Mouse (Mus musculus) embryonic fibroblast, embryonic 13.5 days (primary cell): ENCODE measurements around the gene Enox1. TPM values are rescaled to one million over a fixed set of nuclear protein-coding genes. Genes with fewer than 3 reads are reported as not detected.

Source experiments
- H3K27ac ChIP-seq: 2 replicates; pipeline ENCODE4 v1.5.1; 2012; ENCODE audit warnings: low read length, control low read depth, inconsistent platforms; ENCODE audit not compliant: insufficient read depth
- H3K4me1 ChIP-seq: 2 replicates; pipeline ENCODE4 v1.6.1; 2011; ENCODE audit warnings: low read length; ENCODE audit not compliant: control insufficient read depth, insufficient read depth
- H3K4me3 ChIP-seq: 2 replicates; pipeline ENCODE4 v1.5.1; 2011; ENCODE audit warnings: mild to moderate bottlenecking, control low read depth, low read length; ENCODE audit not compliant: insufficient read depth
- CTCF ChIP-seq: IDR thresholded peaks from 2 replicates; pipeline ENCODE4 v1.5.1; 2011; ENCODE audit warnings: mild to moderate bottlenecking, control low read depth, low read length, moderate library complexity, borderline replicate concordance; ENCODE audit not compliant: insufficient read depth
- POLR2A ChIP-seq: IDR thresholded peaks from 2 replicates; pipeline ENCODE4 v1.6.1; 2011; ENCODE audit warnings: low read depth, mild to moderate bottlenecking, control low read depth, low read length, moderate library complexity
- polyA plus RNA-seq: library from polyadenylated mRNA; stranded (reverse); fragments of >200 nt; gene quantifications from 2 replicates; pipeline ENCODE4 v1.2.4, GENCODE M21; 2011; ENCODE audit warnings: low read depth; ENCODE audit not compliant: missing spikeins, insufficient read length

Gene Enox1
- polyA plus RNA-seq, 1 experiment, result 7.0 TPM

DNA sequence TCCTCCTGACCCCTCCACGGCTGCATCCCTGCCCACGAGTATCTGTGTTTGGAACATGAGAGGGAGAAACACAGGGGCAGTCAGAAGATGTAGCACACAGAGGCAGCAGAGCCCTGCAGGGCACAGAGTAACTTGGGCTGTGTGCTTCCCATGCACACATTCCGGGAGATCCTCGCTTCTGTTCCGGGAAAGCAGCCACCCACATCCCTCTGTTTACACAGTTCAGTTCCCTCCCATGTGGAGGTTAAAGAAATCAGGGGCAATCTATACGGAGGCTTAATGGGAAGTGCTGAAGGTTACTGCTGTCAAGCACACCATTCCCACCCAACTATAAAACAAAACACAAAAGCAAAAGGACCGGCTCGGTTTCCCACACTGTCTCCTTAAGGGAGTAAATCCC is 516.6 kb downstream of the Enox1 start:
- Histone ChIP-seq H3K4me1 (no peaks in the 10 kb centered on the region), H3K27ac (no peak overlapping the region), H3K4me3 (no peak overlapping the region)
- TF ChIP-seq POLR2A, result no peak
- TF ChIP-seq CTCF, result no peak

DNA sequence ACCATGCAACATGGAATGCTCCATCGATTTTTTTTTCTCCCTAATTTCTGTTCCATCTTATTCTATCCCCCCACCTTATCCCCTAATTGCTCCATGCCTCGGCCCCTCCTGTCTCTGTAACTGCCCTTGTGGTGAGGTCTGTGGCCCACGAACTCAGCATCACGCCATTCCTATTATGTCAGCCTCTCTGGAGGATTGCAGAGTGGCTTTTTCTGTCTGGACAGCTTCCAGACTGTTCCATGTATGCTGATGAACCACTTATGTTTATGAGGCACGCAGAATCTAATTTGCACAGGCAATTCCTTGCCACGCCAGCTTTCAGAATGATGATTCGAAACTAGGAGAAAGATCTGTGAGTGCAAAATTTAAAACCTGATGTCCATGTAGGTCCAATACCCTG is 521.4 kb downstream of the Enox1 start:
- Histone ChIP-seq H3K4me3 (no peak overlapping the region), H3K4me1 (no peaks in the 10 kb centered on the region), H3K27ac (no peak overlapping the region)
- TF ChIP-seq CTCF (no peak), POLR2A (no peak)

DNA sequence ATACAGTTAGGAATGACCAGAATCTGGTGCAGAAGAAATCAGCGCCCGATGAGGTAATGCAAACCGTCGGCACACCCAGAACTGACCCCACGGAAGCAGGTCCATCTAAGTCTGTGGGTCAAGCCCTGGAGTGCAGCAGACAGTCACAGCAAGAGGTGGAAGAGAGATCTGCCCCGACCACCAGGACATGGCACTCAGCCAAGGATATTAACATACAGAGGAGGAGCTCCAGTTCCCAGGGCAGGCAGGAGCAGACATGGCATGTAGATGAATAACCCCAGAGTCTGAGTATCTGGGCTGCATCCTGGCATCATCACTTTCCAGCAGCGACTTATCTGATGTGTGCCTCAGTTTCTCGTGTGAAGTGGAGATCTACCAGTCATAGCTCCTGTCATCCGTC is 523.3 kb downstream of the Enox1 start:
- no peak for TF ChIP-seq CTCF
- TF ChIP-seq POLR2A, result no peak
- no peaks in the 10 kb centered on the region for H3K4me1 ChIP-seq

DNA sequence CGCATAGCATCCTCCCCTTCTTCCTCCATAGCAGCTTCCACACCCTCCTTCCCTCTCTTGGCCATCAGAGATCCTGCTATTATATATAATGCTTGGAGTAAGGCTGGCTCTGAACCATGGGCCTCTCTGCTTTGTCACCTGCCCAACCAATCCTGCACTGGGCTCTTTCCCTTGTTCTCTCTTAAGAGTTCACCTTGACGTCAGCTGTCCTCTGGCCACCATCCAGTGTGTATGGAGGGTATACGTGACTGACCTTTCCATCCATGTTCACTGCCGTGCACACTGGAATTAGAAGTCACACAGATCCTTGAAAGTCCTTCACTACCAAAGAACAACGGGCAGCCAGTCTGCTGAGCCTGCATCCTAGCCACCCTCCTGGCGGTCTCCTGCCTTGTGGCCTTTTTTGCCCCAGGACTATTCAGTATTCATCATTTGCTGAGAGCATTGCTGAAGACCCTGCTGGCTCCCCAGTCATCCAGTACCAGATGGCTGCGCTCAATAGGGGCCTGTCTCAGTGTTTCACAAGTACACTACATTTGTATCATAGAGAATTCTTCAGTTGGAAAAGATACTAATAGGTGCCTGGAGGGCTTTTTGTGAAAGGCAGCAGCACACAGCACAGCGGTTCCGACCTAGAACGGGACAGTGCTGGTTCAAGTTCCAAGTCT is 526.5 kb downstream of the Enox1 start:
- TF ChIP-seq POLR2A (no peak), CTCF (no peak)
- H3K4me3 ChIP-seq, result no peak overlapping the region
- H3K27ac ChIP-seq, result no peak overlapping the region
- H3K4me1 ChIP-seq, result no peaks in the 10 kb centered on the region

More for the DNA sequence above, 523.3 kb downstream of the Enox1 start:
- Histone ChIP-seq H3K27ac (no peak overlapping the region), H3K4me3 (no peak overlapping the region)

DNA sequence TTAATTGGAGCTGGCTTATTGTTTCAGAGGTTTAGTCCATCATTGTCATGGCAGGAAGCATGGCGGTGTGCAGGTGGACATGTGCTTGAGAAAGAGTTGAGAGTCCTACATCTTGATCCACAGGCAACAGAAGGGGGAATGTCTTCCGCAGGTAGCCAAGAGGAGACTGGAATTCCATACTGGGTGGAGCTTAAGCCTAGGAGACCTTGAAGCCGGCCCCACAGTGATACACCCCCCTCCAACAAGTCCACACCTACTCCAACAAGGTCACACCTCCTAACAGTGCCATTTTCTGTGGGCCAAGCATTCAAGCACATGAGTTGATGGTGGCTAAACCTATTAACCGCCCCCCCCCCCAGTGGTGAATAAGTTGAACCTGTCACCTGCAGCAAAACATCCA is 533.3 kb downstream of the Enox1 start:
- H3K4me1 ChIP-seq, result no peaks in the 10 kb centered on the region
- TF ChIP-seq POLR2A, result no peak
- TF ChIP-seq CTCF, result no peak
- no peak overlapping the region for H3K4me3 ChIP-seq
- H3K27ac ChIP-seq, result no peak overlapping the region

DNA sequence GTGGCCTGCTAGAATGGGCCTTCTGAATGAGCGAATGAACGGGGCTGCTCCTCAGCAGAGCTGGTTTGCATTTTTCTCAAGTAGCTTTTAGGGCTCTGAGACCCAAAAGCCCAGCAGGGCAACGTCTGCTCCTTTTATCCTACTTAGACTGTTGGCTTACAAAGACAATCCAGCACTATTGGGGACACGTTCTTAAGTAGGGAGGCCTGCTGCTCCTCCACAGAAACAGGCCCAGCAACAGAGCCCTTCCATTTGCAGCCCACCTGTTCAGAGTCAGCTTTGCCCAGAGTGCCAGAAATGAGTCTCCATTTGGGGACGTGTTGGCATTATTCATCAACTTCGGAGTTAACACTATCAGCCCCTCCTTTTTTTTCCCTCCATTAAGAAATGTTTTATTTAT is 548.4 kb downstream of the Enox1 start:
- no peaks in the 10 kb centered on the region for H3K4me1 ChIP-seq
- no peak overlapping the region for H3K27ac ChIP-seq
- TF ChIP-seq CTCF (no peak), POLR2A (no peak)
- no peak overlapping the region for H3K4me3 ChIP-seq

DNA sequence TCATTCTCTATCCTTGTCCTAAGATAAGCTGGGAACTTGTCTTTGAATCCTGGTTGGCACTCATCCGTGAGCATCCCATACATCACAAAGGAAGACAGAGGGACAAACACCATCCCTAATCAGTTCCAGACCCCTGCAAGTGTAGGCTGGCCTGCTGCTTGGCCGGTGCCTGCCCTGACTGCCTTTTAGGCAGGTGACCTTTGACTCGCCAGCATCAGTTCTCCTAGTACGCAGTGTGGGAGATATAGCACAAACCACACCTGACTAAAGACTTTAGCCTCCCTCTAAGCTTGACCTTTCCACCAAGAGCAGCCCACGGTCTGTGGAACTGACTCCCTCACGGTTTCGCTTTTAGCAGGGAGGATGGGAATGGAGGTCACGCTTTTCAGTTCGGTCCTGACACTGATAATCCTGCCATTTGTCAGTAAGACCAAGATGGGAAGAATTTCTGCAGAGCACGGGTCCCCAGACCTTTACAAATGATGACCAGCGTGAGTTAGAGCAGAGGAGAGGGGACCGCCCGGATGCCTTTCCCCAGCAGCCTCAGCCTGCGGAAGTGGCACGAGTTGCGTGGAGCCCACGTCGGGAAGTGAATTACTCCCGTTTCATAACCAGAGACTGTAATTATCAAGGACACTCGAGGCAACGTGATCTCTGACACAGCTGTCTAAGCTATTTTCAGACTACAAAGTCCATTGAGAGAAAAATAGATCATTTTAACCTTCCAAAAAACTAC is 550.1 kb downstream of the Enox1 start:
- Histone ChIP-seq H3K4me3 (no peak overlapping the region), H3K27ac (no peak overlapping the region), H3K4me1 (no peaks in the 10 kb centered on the region)
- TF ChIP-seq POLR2A, result no peak
- TF ChIP-seq CTCF, result no peak

DNA sequence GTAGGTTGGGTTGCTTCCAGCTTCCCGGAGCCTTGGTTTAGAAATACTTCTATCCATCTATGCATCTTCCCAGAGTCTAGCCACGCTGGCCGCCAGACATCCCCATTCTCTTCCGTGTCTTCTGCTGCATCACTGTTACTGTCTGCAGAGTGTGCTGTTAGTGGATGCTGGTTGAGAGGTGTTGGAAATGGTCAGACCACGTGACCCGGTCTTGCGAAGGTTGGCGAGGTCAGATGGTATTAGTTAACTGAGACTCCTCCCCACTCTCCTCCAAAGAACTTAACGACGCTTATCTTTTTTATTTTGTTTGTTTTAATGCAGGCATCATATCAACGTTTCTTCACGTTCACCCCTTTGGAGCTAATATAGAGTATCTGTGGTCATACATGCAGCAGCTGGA is 550.7 kb downstream of the Enox1 start:
- no peak for TF ChIP-seq POLR2A
- no peak for TF ChIP-seq CTCF
- no peak overlapping the region for H3K27ac ChIP-seq
- H3K4me1 ChIP-seq, result no peaks in the 10 kb centered on the region
- no peak overlapping the region for H3K4me3 ChIP-seq

DNA sequence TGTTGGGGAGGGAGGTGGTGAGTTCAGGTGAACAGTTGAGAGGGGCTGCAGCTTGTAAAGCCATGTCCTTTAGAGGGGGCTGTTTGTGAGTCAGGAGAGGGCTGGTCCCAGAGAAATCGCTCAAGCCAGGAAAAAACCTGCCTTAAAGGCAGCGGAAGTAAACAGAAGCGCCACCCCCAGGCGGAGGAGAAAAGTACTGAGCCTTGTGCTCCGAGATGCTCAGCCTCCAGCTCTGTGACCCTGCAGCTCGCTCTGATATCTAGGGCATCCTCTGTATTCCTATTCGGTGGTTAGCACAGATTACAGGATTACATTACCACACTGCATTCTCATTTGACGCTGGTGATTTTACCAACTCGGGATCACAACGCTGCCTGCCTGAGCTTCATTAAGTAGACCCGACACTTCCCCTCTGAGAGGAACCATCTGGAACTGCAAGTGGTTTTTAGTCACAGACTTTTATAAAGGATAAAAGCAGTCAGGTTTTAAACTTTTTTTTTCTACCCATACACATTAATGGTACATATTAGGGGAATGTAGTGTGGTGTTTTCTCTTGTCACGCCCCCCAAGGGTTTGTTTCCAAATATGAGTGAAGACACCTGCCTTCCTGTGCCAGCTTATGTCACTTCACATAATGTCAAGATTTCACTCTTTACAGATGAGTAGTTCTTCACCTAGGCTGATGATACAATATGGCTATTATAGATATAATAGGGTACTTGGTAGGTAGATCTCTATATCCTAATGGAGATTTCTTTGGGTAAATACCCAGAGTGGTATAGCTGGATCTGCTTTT is 552.0 kb downstream of the Enox1 start:
- Histone ChIP-seq H3K4me3 (no peak overlapping the region), H3K4me1 (no peaks in the 10 kb centered on the region)

DNA sequence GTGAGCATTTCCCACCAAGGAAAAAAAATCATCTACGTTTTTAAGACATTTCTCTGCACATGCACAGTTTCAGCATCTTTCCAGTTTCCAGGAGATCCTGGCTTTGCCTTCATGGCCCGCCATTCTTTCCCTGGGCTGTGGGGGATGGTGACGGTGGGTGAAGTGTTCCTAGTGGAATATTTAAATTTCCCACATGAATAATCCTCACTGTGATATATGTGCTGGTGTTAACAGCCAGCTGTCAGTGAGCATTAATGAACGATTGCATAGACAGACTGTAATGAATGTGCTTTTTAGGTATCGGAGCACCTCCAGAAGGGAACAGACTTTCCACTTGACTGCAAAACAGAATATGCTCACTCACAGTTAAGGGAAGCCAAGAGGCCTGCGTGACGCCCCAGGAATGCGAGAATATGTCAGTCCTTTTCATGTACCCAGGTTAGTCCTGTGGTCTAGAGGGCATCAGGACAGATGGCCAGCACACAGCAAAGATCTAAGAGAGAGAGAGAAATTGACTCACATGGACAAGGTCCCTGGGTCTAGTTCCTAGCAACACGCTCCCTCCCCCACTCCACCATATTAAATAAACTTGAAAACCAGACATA is 558.5 kb downstream of the Enox1 start:
- TF ChIP-seq CTCF (no peak), POLR2A (no peak)
- no peak overlapping the region for H3K27ac ChIP-seq
- no peak overlapping the region for H3K4me3 ChIP-seq
- H3K4me1 ChIP-seq, result no peaks in the 10 kb centered on the region

More for the DNA sequence above, 552.0 kb downstream of the Enox1 start:
- TF ChIP-seq CTCF (no peak), POLR2A (no peak)
- H3K27ac ChIP-seq, result no peak overlapping the region
